Mouse (Mus musculus) intestine, postnatal 0 days (tissue): ENCODE results near the gene Cemip2. TPM values are rescaled to one million over a fixed set of nuclear protein-coding genes. Genes with fewer than 3 reads are reported as not detected.

ENCODE experiments used
- ATAC-seq: fragments of 200-750 bp; cut with Nextera tagmentation; 2 replicates; pipeline ENCODE4 v1.8.0; 2017; ENCODE audit warnings: mild to moderate bottlenecking, moderate TSS enrichment, moderate library complexity
- H3K27ac ChIP-seq: fragments of 300-500 bp; sonication (generic); 2 replicates; pipeline ENCODE4 v1.5.1; 2014; ENCODE audit warnings: mild to moderate bottlenecking, low read depth, low read length, moderate library complexity
- H3K27me3 ChIP-seq: fragments of 300-500 bp; sonication (generic); replicated peaks from 2 replicates; pipeline ENCODE4 v1.6.1; 2014; ENCODE audit warnings: low read length, mixed read lengths; ENCODE audit not compliant: control insufficient read depth, insufficient read depth
- H3K36me3 ChIP-seq: fragments of 300-500 bp; sonication (generic); 2 replicates; pipeline ENCODE4 v1.6.1; 2014; ENCODE audit warnings: mild to moderate bottlenecking, moderate library complexity; ENCODE audit not compliant: control insufficient read depth, insufficient read depth
- H3K4me1 ChIP-seq: fragments of 300-500 bp; sonication (generic); replicated peaks from 2 replicates; pipeline ENCODE4 v1.6.1; 2014; ENCODE audit warnings: antibody characterized with exemption, low read length, mixed read lengths; ENCODE audit not compliant: control insufficient read depth, insufficient read depth
- H3K4me2 ChIP-seq: fragments of 300-500 bp; sonication (generic); replicated peaks from 2 replicates; pipeline ENCODE4 v1.6.1; 2014; ENCODE audit warnings: low read depth, mild to moderate bottlenecking, moderate library complexity
- H3K4me3 ChIP-seq: fragments of 300-500 bp; sonication (generic); 2 replicates; pipeline ENCODE4 v1.5.1; 2014; ENCODE audit warnings: low read depth, low read length
- H3K9ac ChIP-seq: fragments of 300-500 bp; sonication (generic); 2 replicates; pipeline ENCODE4 v1.6.1; 2014; ENCODE audit warnings: mild to moderate bottlenecking, low read depth, low read length
- H3K9me3 ChIP-seq: fragments of 300-500 bp; sonication (generic); 2 replicates; pipeline ENCODE4 v1.6.1; 2016; ENCODE audit warnings: mixed run types; ENCODE audit not compliant: control insufficient read depth
- CTCF ChIP-seq: sonication (generic); IDR thresholded peaks from 2 replicates; pipeline ENCODE4 v1.5.1; 2016; ENCODE audit warnings: low read depth, mild to moderate bottlenecking, control low read depth, antibody characterized with exemption, moderate library complexity
- WGBS: fragments of 180-500 bp; shearing (Covaris S2); extraction: QIAGEN DNeasy Blood & Tissue Kit; methylation state at CpG from one replicate; pipeline ENCODE4 v1.1.7; 2014; 5-methylcytosine and 5-hydroxymethylcytosine counted together
- polyA plus RNA-seq: library from polyadenylated mRNA; unstranded; fragments of >200 nt; fragmentation: Nextera tagmentation; extraction: Ambion mirVana; gene quantifications from 2 replicates; pipeline ENCODE4 v1.2.1, GENCODE M21; 2015

The Cemip2 gene
- polyA plus RNA-seq, 1 experiment from 2014 or later = 3.3 TPM

DNA sequence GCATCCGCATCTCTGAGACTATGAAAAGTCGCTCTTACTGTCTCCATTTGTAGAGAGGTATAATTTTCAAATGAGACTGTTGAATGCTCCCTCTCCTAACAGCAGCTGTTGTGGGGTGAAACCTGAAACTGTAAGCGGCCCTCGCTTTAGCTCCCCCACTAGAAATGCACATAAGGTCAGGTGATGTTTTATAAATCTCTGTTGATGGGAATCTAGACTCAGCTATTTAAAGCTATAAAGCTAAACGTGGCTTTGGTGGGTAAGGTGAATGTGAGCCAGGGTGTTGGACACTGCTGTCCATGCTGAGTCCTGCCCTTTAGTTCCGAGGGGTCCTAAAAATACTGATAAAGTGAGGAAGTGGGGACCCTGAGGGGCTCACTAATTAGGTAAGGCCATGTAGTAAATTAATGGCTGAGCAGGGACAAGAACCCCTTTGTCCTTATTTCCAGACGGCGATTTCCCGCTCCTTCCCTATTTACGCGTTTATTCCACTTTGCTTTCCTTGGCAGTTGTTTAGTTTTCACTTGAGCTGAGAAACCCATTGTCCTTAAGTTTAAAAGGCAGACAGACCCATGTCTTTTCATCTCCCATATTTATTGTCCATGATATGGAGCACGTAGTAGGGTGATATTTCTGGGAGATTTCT is 3.8 kb downstream of the Cemip2 start:
- no peak overlapping the region for H3K27ac ChIP-seq
- no peaks in the 10 kb centered on the region for H3K9me3 ChIP-seq
- H3K4me1 ChIP-seq = peaks cover 3% of the 10 kb centered on the region
- H3K4me2 ChIP-seq = no peak overlapping the region
- no peak overlapping the region for H3K9ac ChIP-seq
- H3K36me3 ChIP-seq = no peaks in the 10 kb centered on the region
- 78% methylated on average over 12 of the region's 12 CpGs for WGBS
- H3K27me3 ChIP-seq = no peaks in the 10 kb centered on the region
- no peak for ATAC-seq
- no peak overlapping the region for H3K4me3 ChIP-seq
- TF ChIP-seq CTCF = no peak

DNA sequence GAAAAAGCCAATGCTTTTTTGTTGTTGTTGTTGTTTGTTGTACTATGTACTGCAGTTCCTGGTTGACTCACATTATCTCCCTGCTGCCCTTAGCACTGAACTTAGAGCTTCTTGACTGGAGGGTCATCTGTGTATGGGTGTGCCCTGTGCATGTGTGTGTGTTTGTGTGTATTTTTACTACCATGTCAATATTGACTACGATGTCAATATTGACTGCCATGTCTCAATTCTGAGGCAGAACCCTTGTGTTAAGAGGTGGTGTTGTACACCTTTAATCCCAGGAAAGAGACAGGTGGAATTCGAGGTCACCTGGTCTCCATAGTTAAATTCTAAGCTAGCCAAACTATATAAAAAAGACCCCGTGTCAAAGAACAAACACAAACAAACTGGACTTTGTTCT is 5.6 kb downstream of the Cemip2 start:
- 44% methylated on average over 3 of the region's 3 CpGs for WGBS
- TF ChIP-seq CTCF = no peak
- peak; percentile 44; the same call in 1 of the 2 replicates for ATAC-seq
- Histone ChIP-seq H3K4me1 (peaks cover 3% of the 10 kb centered on the region), H3K36me3 (no peaks in the 10 kb centered on the region), H3K9me3 (no peaks in the 10 kb centered on the region), H3K4me2 (no peak overlapping the region), H3K9ac (no peak overlapping the region), H3K27me3 (no peaks in the 10 kb centered on the region), H3K4me3 (no peak overlapping the region), H3K27ac (no peak overlapping the region)

DNA sequence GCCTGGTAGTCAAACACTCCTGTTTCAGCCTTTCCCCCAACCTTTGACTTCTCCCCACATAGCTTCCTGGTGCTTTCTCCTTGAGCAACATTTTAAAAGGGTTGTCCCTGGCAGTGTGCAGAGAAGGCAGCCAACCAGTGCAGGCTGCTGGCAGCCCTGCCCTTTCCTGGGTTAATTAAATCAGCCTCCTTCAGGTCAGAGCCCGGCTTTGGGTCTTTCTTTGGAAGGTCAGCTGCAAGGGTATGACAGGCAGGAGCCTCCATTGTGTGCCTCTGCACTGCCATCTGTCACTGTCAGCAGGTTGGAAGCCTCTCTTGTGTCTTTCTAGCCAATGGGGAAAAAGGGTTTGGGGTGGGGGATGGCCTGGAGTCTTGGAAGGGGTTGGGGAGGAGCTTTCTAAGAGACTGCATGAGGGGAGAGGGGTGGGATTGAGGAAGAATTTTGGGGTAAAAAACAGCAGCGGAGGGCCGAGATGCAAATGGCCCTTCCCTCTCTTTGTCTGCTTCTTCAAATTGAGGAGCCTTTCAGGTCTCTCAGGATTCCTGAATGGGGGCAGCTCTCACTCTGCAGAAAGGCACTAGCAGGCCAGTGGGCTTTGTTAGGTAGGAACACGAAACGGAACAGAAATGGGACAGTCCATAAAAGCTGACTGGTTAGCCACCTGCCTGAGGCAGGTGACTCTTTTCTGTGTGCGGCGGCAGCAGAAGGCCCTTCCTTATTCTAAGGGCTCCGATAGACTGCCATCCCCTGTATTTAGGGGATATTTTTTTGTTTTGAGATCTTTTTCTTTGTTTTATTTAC is 6.4 kb downstream of the Cemip2 start:
- Histone ChIP-seq H3K4me1 (peaks cover 3% of the 10 kb centered on the region), H3K4me2 (peak overlapping the region; percentile 9; the same call in 1 of the 2 replicates), H3K36me3 (no peaks in the 10 kb centered on the region), H3K4me3 (no peak overlapping the region), H3K27me3 (no peaks in the 10 kb centered on the region), H3K9me3 (no peaks in the 10 kb centered on the region), H3K9ac (no peak overlapping the region), H3K27ac (peak overlapping the region; percentile 31; the same call in 1 of the 2 replicates)
- ATAC-seq = peak; percentile 79
- no peak for TF ChIP-seq CTCF
- whole genome bisulfite sequencing = 53% methylated on average over 8 of the region's 8 CpGs

DNA sequence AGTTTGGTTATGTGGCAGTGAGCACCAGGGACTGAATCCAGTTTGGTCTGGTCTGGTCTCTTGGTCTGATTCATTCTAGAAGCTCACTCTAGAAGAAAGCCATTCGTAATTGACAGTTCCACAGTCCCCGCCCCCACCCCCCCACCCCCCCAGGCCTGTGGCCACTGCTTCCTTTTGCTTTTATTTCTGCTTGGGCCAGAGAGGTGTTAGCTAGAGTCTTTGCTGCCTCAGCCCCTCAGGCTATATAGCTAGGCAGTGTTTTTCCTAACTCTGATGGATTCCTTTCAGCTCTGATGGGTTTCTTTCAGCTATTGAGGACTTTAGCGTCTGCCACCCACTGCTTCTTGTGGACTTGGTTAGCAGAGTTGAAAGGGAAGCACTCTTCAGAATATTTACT is 7.0 kb downstream of the Cemip2 start:
- Histone ChIP-seq H3K4me1 (peaks cover 3% of the 10 kb centered on the region; the same call in 1 of the 2 replicates), H3K9ac (no peak overlapping the region), H3K4me3 (no peak overlapping the region), H3K4me2 (no peak overlapping the region), H3K27me3 (no peaks in the 10 kb centered on the region), H3K27ac (no peak overlapping the region), H3K36me3 (no peaks in the 10 kb centered on the region), H3K9me3 (no peaks in the 10 kb centered on the region)
- TF ChIP-seq CTCF = no peak
- no peak for ATAC-seq
- WGBS = 46% methylated on average over 3 of the region's 3 CpGs

DNA sequence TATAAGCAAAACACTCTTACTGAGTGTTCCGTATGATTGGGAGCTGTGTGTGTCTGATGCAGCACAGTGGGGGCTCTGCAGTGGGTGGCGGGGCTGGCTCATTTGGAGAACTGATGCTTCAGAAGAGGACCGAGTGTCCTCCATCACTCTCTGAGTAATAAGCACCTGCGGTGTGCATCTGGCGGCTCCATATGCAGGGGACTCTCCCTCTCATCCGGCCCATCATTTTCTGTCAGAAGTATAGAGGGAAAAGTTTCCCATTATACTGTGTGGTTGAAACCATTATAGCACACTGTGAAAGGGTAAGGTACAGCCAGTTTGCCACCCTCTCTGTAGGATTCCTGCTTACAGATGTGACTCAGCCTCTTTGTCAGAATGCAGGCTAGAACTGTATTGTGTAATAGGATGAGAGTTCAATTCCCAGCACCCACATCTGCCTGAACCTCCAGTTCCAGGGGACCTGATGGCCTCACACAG is 8.9 kb downstream of the Cemip2 start:
- Histone ChIP-seq H3K36me3 (no peaks in the 10 kb centered on the region), H3K27ac (no peak overlapping the region), H3K4me1 (peaks cover 3% of the 10 kb centered on the region; the same call in 1 of the 2 replicates), H3K9me3 (no peaks in the 10 kb centered on the region), H3K4me3 (no peak overlapping the region), H3K27me3 (no peaks in the 10 kb centered on the region), H3K4me2 (no peak overlapping the region), H3K9ac (no peak overlapping the region)
- 84% methylated on average over 6 of the region's 6 CpGs for whole genome bisulfite sequencing
- ATAC-seq = 0 out of 2 replicates have a peak, but pooled peaks have one; percentile 28
- no peak for TF ChIP-seq CTCF

DNA sequence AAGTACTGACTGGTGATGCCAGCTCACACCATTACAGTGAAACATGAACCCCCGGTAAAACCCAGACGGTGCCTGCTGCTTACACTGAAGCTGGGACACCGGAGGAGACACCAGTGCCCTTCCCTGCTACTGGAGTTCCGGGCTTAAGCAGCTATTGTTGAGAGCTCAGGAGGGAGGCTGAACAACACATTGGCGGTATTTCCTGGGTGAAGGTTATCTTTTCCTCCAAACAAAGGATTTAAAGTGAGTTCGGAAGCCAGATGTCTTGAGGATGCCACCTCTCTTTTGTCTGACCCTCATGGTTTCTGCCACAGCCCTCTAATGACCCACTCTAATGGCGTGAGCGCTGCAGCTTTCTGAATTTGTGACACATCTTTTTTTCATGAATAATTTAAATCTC is 10.9 kb downstream of the Cemip2 start:
- 60% methylated on average over 8 of the region's 8 CpGs for WGBS
- H3K4me1 ChIP-seq = peaks cover 3% of the 10 kb centered on the region; the same call in 1 of the 2 replicates
- TF ChIP-seq CTCF = no peak
- no peak overlapping the region for H3K27ac ChIP-seq
- H3K9me3 ChIP-seq = no peaks in the 10 kb centered on the region
- no peak overlapping the region for H3K4me2 ChIP-seq
- peaks cover 5% of the 10 kb centered on the region; the same call in 1 of the 2 replicates for H3K36me3 ChIP-seq
- H3K9ac ChIP-seq = no peak overlapping the region
- no peak for ATAC-seq
- H3K4me3 ChIP-seq = no peak overlapping the region
- no peaks in the 10 kb centered on the region for H3K27me3 ChIP-seq
